In genomic region chr4:131671784-131672515, GRCm38 (mm10) we compare ENCODE assay signal across 29 mouse cellular contexts.
DNase-seq lines count a peak whose midpoint lies in the region; ATAC-seq and TF ChIP-seq lines count a peak whose summit lies in the region.
"Had no signal": no experiment of that assay in that cellular context is flagged by ENCODE, and none has a peak within 500 bp of the region (broad histone marks: within the 10 kb centered on the region; RNA-seq: fewer than 3 reads in every experiment).

No protein-coding gene starts in this region.

- ATAC-seq in intestine, embryonic 15.5 days, result peak; percentile 86
- ATAC-seq in kidney, embryonic 16.5 days (ENCODE audit: low FRiP score, low TSS enrichment), result peak; percentile 81; the same call in 1 of the 2 replicates
- ATAC-seq in hindbrain, embryonic 12.5 days (ENCODE audit: low FRiP score), result no peak
- ATAC-seq: CD4-positive, CD25-positive, alpha-beta regulatory T cell, adult 4 months; forebrain, embryonic 16.5 days; midbrain, embryonic 16.5 days had no signal

- H3K9me3 ChIP-seq in intestine, embryonic 15.5 days, result no peaks in the 10 kb centered on the region
- H3K9me3 ChIP-seq in kidney, embryonic 16.5 days (ENCODE audit: low read length), result no peaks in the 10 kb centered on the region
- H3K9me3 ChIP-seq in hindbrain, embryonic 12.5 days (replicated peaks), result no peaks in the 10 kb centered on the region
- H3K9me3 ChIP-seq: embryonic facial prominence, embryonic 12.5 days; hindbrain, embryonic 13.5 days; limb, embryonic 12.5 days; liver, embryonic 15.5 days; midbrain, embryonic 10.5 days; neural tube, embryonic 13.5 days had no signal

- peak overlapping the region; percentile 54 for H3K27ac ChIP-seq in intestine, embryonic 15.5 days
- H3K27ac ChIP-seq in kidney, embryonic 16.5 days (ENCODE audit: low read length), result no peak overlapping the region
- no peak overlapping the region for H3K27ac ChIP-seq in hindbrain, embryonic 12.5 days
- no peak overlapping the region for H3K27ac ChIP-seq in cerebellum, adult 2 months (ENCODE audit: insufficient read depth, low read length)
- H3K27ac ChIP-seq: embryonic facial prominence, embryonic 12.5 days; gastrocnemius, adult 2 months; hindbrain, embryonic 13.5 days; limb, embryonic 12.5 days; liver, embryonic 15.5 days; midbrain, embryonic 10.5 days; neural tube, embryonic 13.5 days had no signal

- H3K36me3 ChIP-seq in intestine, embryonic 15.5 days, result no peaks in the 10 kb centered on the region
- no peaks in the 10 kb centered on the region for H3K36me3 ChIP-seq in kidney, embryonic 16.5 days (ENCODE audit: insufficient read depth, low read length)
- H3K36me3 ChIP-seq in hindbrain, embryonic 12.5 days, result no peaks in the 10 kb centered on the region
- H3K36me3 ChIP-seq: embryonic facial prominence, embryonic 12.5 days; hindbrain, embryonic 13.5 days; limb, embryonic 12.5 days; liver, embryonic 15.5 days; midbrain, embryonic 10.5 days; neural tube, embryonic 13.5 days had no signal

- WGBS in intestine, embryonic 15.5 days, result 30% methylated on average over 11 of the region's 11 CpGs
- 41% methylated on average over 11 of the region's 11 CpGs for WGBS in kidney, embryonic 16.5 days
- 61% methylated on average over 10 of the region's 11 CpGs for WGBS in hindbrain, embryonic 12.5 days
- 65% methylated on average over 11 of the region's 11 CpGs for WGBS in cerebellum, adult 2 months

- no peak overlapping the region for H3K4me3 ChIP-seq in intestine, embryonic 15.5 days (replicated peaks)
- no peak overlapping the region for H3K4me3 ChIP-seq in kidney, embryonic 16.5 days (ENCODE audit: low read length)
- no peak overlapping the region for H3K4me3 ChIP-seq in hindbrain, embryonic 12.5 days
- no peak overlapping the region for H3K4me3 ChIP-seq in cerebellum, adult 2 months (replicated peaks; ENCODE audit: insufficient read depth, low read depth, low read length)
- H3K4me3 ChIP-seq: embryonic facial prominence, embryonic 12.5 days; gastrocnemius, adult 2 months; hindbrain, embryonic 13.5 days; limb, embryonic 12.5 days; liver, embryonic 15.5 days; midbrain, embryonic 10.5 days; neural tube, embryonic 13.5 days had no signal

- H3K4me2 ChIP-seq in intestine, embryonic 15.5 days (replicated peaks), result peak overlapping the region; percentile 30
- H3K4me2 ChIP-seq in kidney, embryonic 16.5 days (replicated peaks; ENCODE audit: low read depth, low read length), result no peak overlapping the region
- no peak overlapping the region for H3K4me2 ChIP-seq in hindbrain, embryonic 12.5 days (replicated peaks)
- H3K4me2 ChIP-seq: embryonic facial prominence, embryonic 12.5 days; heart, embryonic 11.5 days; hindbrain, embryonic 13.5 days; limb, embryonic 12.5 days; liver, embryonic 15.5 days; lung, embryonic 14.5 days; neural tube, embryonic 13.5 days had no signal

- peak; percentile 39 for DNase-seq in kidney, adult 18-20 months
- DNase-seq in kidney, postnatal 36 days, result peak; percentile 54 to 70
- DNase-seq in right cerebral cortex, postnatal 14 days, result no peak
- no peak for DNase-seq in cerebellum, adult 2 months
- DNase-seq: adrenal gland, postnatal 36 days; cerebellum, adult 18-20 months; cerebellum, postnatal 36 days; embryo, embryonic 11 days; gastrocnemius, adult 2 months; gastrocnemius, postnatal 36 days; heart, adult 18-20 months; heart, postnatal 36 days; layer of hippocampus, adult 9-11 months; lung, embryonic 14.5 days; lung, postnatal 14 days; thymus, postnatal 4 days had no signal

- no peak for TF ChIP-seq CTCF in cerebellum, adult 2 months (IDR thresholded peaks at IDR 0.05; ENCODE audit: borderline replicate concordance, insufficient read depth, low read depth, low read length)

- no peaks in the 10 kb centered on the region for H3K4me1 ChIP-seq in intestine, embryonic 15.5 days (replicated peaks)
- no peaks in the 10 kb centered on the region for H3K4me1 ChIP-seq in kidney, embryonic 16.5 days (ENCODE audit: insufficient read depth, low read length)
- no peaks in the 10 kb centered on the region for H3K4me1 ChIP-seq in hindbrain, embryonic 12.5 days
- H3K4me1 ChIP-seq in cerebellum, adult 2 months (ENCODE audit: control insufficient read depth, insufficient read depth, low read length), result no peaks in the 10 kb centered on the region; the same call in 1 of the 2 replicates
- H3K4me1 ChIP-seq: embryonic facial prominence, embryonic 12.5 days; hindbrain, embryonic 13.5 days; limb, embryonic 12.5 days; liver, embryonic 15.5 days; midbrain, embryonic 10.5 days; neural tube, embryonic 13.5 days had no signal

- no peak for TF ChIP-seq POLR2A in cerebellum, adult 2 months (IDR thresholded peaks at IDR 0.05; ENCODE audit: borderline replicate concordance, insufficient read depth, low read length)

- H3K27me3 ChIP-seq in intestine, embryonic 15.5 days (replicated peaks), result no peaks in the 10 kb centered on the region
- H3K27me3 ChIP-seq in kidney, embryonic 16.5 days (ENCODE audit: insufficient read depth, low read length), result no peaks in the 10 kb centered on the region
- no peaks in the 10 kb centered on the region for H3K27me3 ChIP-seq in hindbrain, embryonic 12.5 days
- no peaks in the 10 kb centered on the region for H3K27me3 ChIP-seq in cerebellum, adult 2 months (ENCODE audit: control insufficient read depth, insufficient read depth, low read length)
- H3K27me3 ChIP-seq: embryonic facial prominence, embryonic 12.5 days; hindbrain, embryonic 13.5 days; limb, embryonic 12.5 days; liver, embryonic 15.5 days; neural tube, embryonic 13.5 days had no signal

- H3K9ac ChIP-seq in intestine, embryonic 15.5 days, result no peak overlapping the region
- H3K9ac ChIP-seq in kidney, embryonic 16.5 days (replicated peaks; ENCODE audit: low read length), result no peak overlapping the region
- H3K9ac ChIP-seq in hindbrain, embryonic 12.5 days, result no peak overlapping the region
- H3K9ac ChIP-seq: embryonic facial prominence, embryonic 12.5 days; hindbrain, embryonic 13.5 days; limb, embryonic 12.5 days; liver, embryonic 15.5 days; lung, embryonic 14.5 days; neural tube, embryonic 13.5 days had no signal

Comparison
In these comparisons a context has a peak if more than half of its experiments do, and no peak if none do; other contexts are left out.
1. DNase-seq: peak in kidney, adult 18-20 months (single experiment) and kidney, postnatal 36 days (2 of 2); none in right cerebral cortex, postnatal 14 days (single experiment) and cerebellum, adult 2 months (0 of 2).